Mouse (Mus musculus) lung, embryonic 14.5 days (tissue): ENCODE measurements at regions not wholly inside any gene's neighbourhood (a gene's known extent, or its start where the extent isn't known, plus 50 kb on each side); places are given as distances from the start of the nearest gene placed in this dataset.

Source experiments
- ATAC-seq: fragments of 200-750 bp; cut with Nextera tagmentation; 2 replicates; pipeline ENCODE4 v1.8.0; 2017; ENCODE audit warnings: mild to moderate bottlenecking, moderate TSS enrichment, moderate library complexity; ENCODE audit not compliant: insufficient read depth
- DNase-seq: peaks from one replicate; pipeline ENCODE4 v3.0.0-alpha.2; 2015
- H3K27ac ChIP-seq: fragments of 300-500 bp; sonication (generic); 2 replicates; pipeline ENCODE4 v1.5.1; 2014; ENCODE audit warnings: low read depth, mild to moderate bottlenecking, moderate library complexity
- H3K27me3 ChIP-seq: fragments of 300-500 bp; sonication (generic); 2 replicates; pipeline ENCODE4 v1.6.1; 2014; ENCODE audit warnings: low read length, control low read depth; ENCODE audit not compliant: insufficient read depth
- H3K36me3 ChIP-seq: fragments of 300-500 bp; sonication (generic); 2 replicates; pipeline ENCODE4 v1.6.1; 2014; ENCODE audit warnings: control low read depth; ENCODE audit not compliant: insufficient read depth
- H3K4me1 ChIP-seq: fragments of 300-500 bp; sonication (generic); 2 replicates; pipeline ENCODE4 v1.6.1; 2014; ENCODE audit warnings: antibody characterized with exemption, control low read depth; ENCODE audit not compliant: insufficient read depth
- H3K4me2 ChIP-seq: fragments of 300-500 bp; sonication (generic); 2 replicates; pipeline ENCODE4 v1.6.1; 2014; ENCODE audit warnings: mild to moderate bottlenecking
- H3K4me3 ChIP-seq: fragments of 300-500 bp; sonication (generic); 2 replicates; pipeline ENCODE4 v1.5.1; 2014; ENCODE audit warnings: low read depth, low read length
- H3K9ac ChIP-seq: fragments of 300-500 bp; sonication (generic); 2 replicates; pipeline ENCODE4 v1.6.1; 2014
- H3K9me3 ChIP-seq: fragments of 300-500 bp; sonication (generic); 2 replicates; pipeline ENCODE4 v1.6.1; 2016; ENCODE audit warnings: low read depth, low read length, control low read depth
- CTCF ChIP-seq: IDR thresholded peaks from 2 replicates; pipeline ENCODE4 v1.5.1; 2016; ENCODE audit warnings: antibody characterized with exemption, low read depth
- WGBS: fragments of 180-500 bp; shearing (Covaris S2); extraction: QIAGEN DNeasy Blood & Tissue Kit; methylation state at CpG from one replicate; pipeline ENCODE4 v1.1.7; 2014; 5-methylcytosine and 5-hydroxymethylcytosine counted together

- H3K27me3 ChIP-seq = no peaks in the 10 kb centered on the region
- H3K27ac ChIP-seq = no peak overlapping the region
- no peak overlapping the region for H3K4me2 ChIP-seq
- H3K4me3 ChIP-seq = no peak overlapping the region
- no peak for DNase-seq
- no peaks in the 10 kb centered on the region for H3K9me3 ChIP-seq
- ATAC-seq = no peak
- H3K36me3 ChIP-seq = no peaks in the 10 kb centered on the region
- TF ChIP-seq CTCF = no peak
- H3K9ac ChIP-seq = no peak overlapping the region
- WGBS = 78% methylated on average over 2 of the region's 2 CpGs
- no peaks in the 10 kb centered on the region for H3K4me1 ChIP-seq
Observed at GRCm38 (mm10) chr17:61696717-61697116, 1184.4 kb downstream of the Efna5 start.

GRCm38 (mm10) chr17:61686325-61686724 is 1194.8 kb downstream of the Efna5 start:
- H3K4me3 ChIP-seq = no peak overlapping the region
- H3K9ac ChIP-seq = no peak overlapping the region
- no peak overlapping the region for H3K27ac ChIP-seq
- no peak for TF ChIP-seq CTCF
- 56% methylated on average over 4 of the region's 4 CpGs for WGBS
- no peak overlapping the region for H3K4me2 ChIP-seq
- H3K4me1 ChIP-seq = no peaks in the 10 kb centered on the region
- H3K27me3 ChIP-seq = no peaks in the 10 kb centered on the region
- DNase-seq (peak; percentile 4), ATAC-seq (no peak)
- no peaks in the 10 kb centered on the region for H3K9me3 ChIP-seq
- H3K36me3 ChIP-seq = no peaks in the 10 kb centered on the region

- Histone ChIP-seq H3K9ac (no peak overlapping the region), H3K27me3 (no peaks in the 10 kb centered on the region), H3K4me2 (no peak overlapping the region), H3K27ac (no peak overlapping the region), H3K9me3 (no peaks in the 10 kb centered on the region), H3K4me3 (no peak overlapping the region), H3K36me3 (no peaks in the 10 kb centered on the region), H3K4me1 (no peaks in the 10 kb centered on the region)
- 97% methylated on average over 1 of the region's 1 CpGs for WGBS
- no peak for TF ChIP-seq CTCF
- no peak for ATAC-seq
- DNase-seq = no peak
Observed at GRCm38 (mm10) chr17:61684524-61684923, 1196.6 kb downstream of the Efna5 start.

GRCm38 (mm10) chr17:61670651-61671050 is 1210.5 kb downstream of the Efna5 start:
- H3K36me3 ChIP-seq = no peaks in the 10 kb centered on the region
- ATAC-seq (no peak), DNase-seq (no peak)
- H3K27me3 ChIP-seq = no peaks in the 10 kb centered on the region
- H3K4me1 ChIP-seq = no peaks in the 10 kb centered on the region
- H3K4me3 ChIP-seq = no peak overlapping the region
- H3K9me3 ChIP-seq = no peaks in the 10 kb centered on the region
- H3K4me2 ChIP-seq = no peak overlapping the region
- 69% methylated on average over 1 of the region's 1 CpGs for WGBS
- H3K9ac ChIP-seq = no peak overlapping the region
- TF ChIP-seq CTCF = no peak
- no peak overlapping the region for H3K27ac ChIP-seq

- H3K9me3 ChIP-seq = no peaks in the 10 kb centered on the region
- ATAC-seq = no peak
- H3K4me1 ChIP-seq = no peaks in the 10 kb centered on the region
- no peak overlapping the region for H3K9ac ChIP-seq
- no peak overlapping the region for H3K27ac ChIP-seq
- no peak overlapping the region for H3K4me3 ChIP-seq
- peak; percentile 77 for DNase-seq
- H3K27me3 ChIP-seq = no peaks in the 10 kb centered on the region
- no peaks in the 10 kb centered on the region for H3K36me3 ChIP-seq
- no peak overlapping the region for H3K4me2 ChIP-seq
- no peak for TF ChIP-seq CTCF
Observed at GRCm38 (mm10) chr17:61667428-61667827, 1213.7 kb downstream of the Efna5 start.

- TF ChIP-seq CTCF = no peak
- H3K36me3 ChIP-seq = no peaks in the 10 kb centered on the region
- no peak overlapping the region for H3K4me2 ChIP-seq
- no peak overlapping the region for H3K4me3 ChIP-seq
- no peaks in the 10 kb centered on the region for H3K4me1 ChIP-seq
- H3K27me3 ChIP-seq = no peaks in the 10 kb centered on the region
- ATAC-seq = no peak
- no peak overlapping the region for H3K9ac ChIP-seq
- no peak overlapping the region for H3K27ac ChIP-seq
- no peak for DNase-seq
- no peaks in the 10 kb centered on the region for H3K9me3 ChIP-seq
Observed at GRCm38 (mm10) chr17:61664926-61665325, 1216.2 kb downstream of the Efna5 start.

GRCm38 (mm10) chr17:61647576-61647975 is 1233.5 kb downstream of the Efna5 start:
- Histone ChIP-seq H3K36me3 (no peaks in the 10 kb centered on the region), H3K9ac (no peak overlapping the region), H3K27ac (no peak overlapping the region), H3K4me3 (no peak overlapping the region), H3K27me3 (no peaks in the 10 kb centered on the region), H3K4me2 (no peak overlapping the region), H3K9me3 (no peaks in the 10 kb centered on the region), H3K4me1 (no peaks in the 10 kb centered on the region)
- DNase-seq (peak; percentile 5), ATAC-seq (no peak)
- no peak for TF ChIP-seq CTCF

GRCm38 (mm10) chr17:61608286-61608685 is 1272.8 kb downstream of the Efna5 start:
- no peak for TF ChIP-seq CTCF
- H3K27me3 ChIP-seq = no peaks in the 10 kb centered on the region
- H3K9me3 ChIP-seq = no peaks in the 10 kb centered on the region
- H3K4me1 ChIP-seq = no peaks in the 10 kb centered on the region
- H3K36me3 ChIP-seq = no peaks in the 10 kb centered on the region
- DNase-seq (no peak), ATAC-seq (no peak)
- WGBS = 69% methylated on average over 4 of the region's 4 CpGs
- H3K27ac ChIP-seq = no peak overlapping the region
- H3K4me3 ChIP-seq = no peak overlapping the region
- H3K9ac ChIP-seq = no peak overlapping the region
- no peak overlapping the region for H3K4me2 ChIP-seq
